Mouse (Mus musculus) adrenal gland, postnatal 14 days (tissue): ENCODE measurements around the gene Rab40c. TPM values are rescaled to one million over a fixed set of nuclear protein-coding genes. Genes with fewer than 3 reads are reported as not detected.

ENCODE experiments used
- DNase-seq: peaks from one replicate; pipeline ENCODE4 v3.0.0; 2021; ENCODE audit warnings: mixed read lengths
- total RNA-seq: library from RNA; stranded (reverse); gene quantifications from 2 replicates; pipeline ENCODE4 v1.2.3, GENCODE M21; 2021

Rab40c gene
- total RNA-seq, 1 experiment from 2014 or later = 19.8 TPM

- DNase-seq = peak; percentile 95
These were observed 44.1 kb downstream of the Rab40c start for GRCm38 (mm10) chr17:25875171-25876136.

- peak; percentile 91 for DNase-seq
These were observed 44.8 kb downstream of the Rab40c start, which contains the start of gene Mettl26 for GRCm38 (mm10) chr17:25874721-25875170. Gene Mettl26 (plus strand): TSS chr17:25875074.

GRCm38 (mm10) chr17:25874148-25874720 lies 45.3 kb downstream of the Rab40c start:
- peak; percentile 53 for DNase-seq

GRCm38 (mm10) chr17:25873405-25874147 lies 46.0 kb downstream of the Rab40c start:
- DNase-seq = no peak

GRCm38 (mm10) chr17:25872676-25873075 lies 46.9 kb downstream of the Rab40c start:
- DNase-seq = no peak

GRCm38 (mm10) chr17:25871566-25871965 lies 48.0 kb downstream of the Rab40c start:
- DNase-seq = peak; percentile 75

GRCm38 (mm10) chr17:25869954-25870353 lies 49.6 kb downstream of the Rab40c start:
- no peak for DNase-seq

- DNase-seq = no peak
These were observed 50.0 kb downstream of the Rab40c start for GRCm38 (mm10) chr17:25869498-25869897.

GRCm38 (mm10) chr17:25868601-25869191 lies 50.8 kb downstream of the Rab40c start, which contains the start of gene Mcrip2:
Gene Mcrip2 (minus strand): TSS chr17:25868764.
- peak; percentile 93 for DNase-seq

GRCm38 (mm10) chr17:25867836-25868600 lies 51.5 kb downstream of the Rab40c start:
- DNase-seq = peak; percentile 90

- DNase-seq = no peak
These were observed 52.1 kb downstream of the Rab40c start for GRCm38 (mm10) chr17:25867509-25867835.

GRCm38 (mm10) chr17:25866172-25866571 lies 53.4 kb downstream of the Rab40c start:
- DNase-seq = peak; percentile 44

- DNase-seq = no peak
These were observed 54.2 kb downstream of the Rab40c start for GRCm38 (mm10) chr17:25865288-25865687.

- peak; percentile 52 for DNase-seq
These were observed 55.2 kb downstream of the Rab40c start for GRCm38 (mm10) chr17:25864311-25864710.

- no peak for DNase-seq
These were observed 55.8 kb downstream of the Rab40c start for GRCm38 (mm10) chr17:25863681-25864080.

- no peak for DNase-seq
These were observed 57.6 kb downstream of the Rab40c start for GRCm38 (mm10) chr17:25861704-25862612.

GRCm38 (mm10) chr17:25860832-25861703 lies 58.5 kb downstream of the Rab40c start, which contains the start of gene Wdr90:
Gene Wdr90 (minus strand): TSS chr17:25861501.
- DNase-seq = peak; percentile 95

GRCm38 (mm10) chr17:25860229-25860628 lies 59.3 kb downstream of the Rab40c start:
- DNase-seq = no peak

- peak; percentile 98 for DNase-seq
These were observed 75.1 kb downstream of the Rab40c start, which contains the start of gene Rhot2 for GRCm38 (mm10) chr17:25844396-25844901. Gene Rhot2 (minus strand): TSS chr17:25844851.
